Mouse (Mus musculus): Measurements from ENCODE around the gene Cldn14.

The Cldn14 gene

GRCm38 (mm10) chr16:93877612-93878380 lies 130.8 kb downstream of the Cldn14 start:
- in situ Hi-C loops (cut with MboI; ENCODE audit: low sequenced_read_pairs): no loop called here

DNA sequence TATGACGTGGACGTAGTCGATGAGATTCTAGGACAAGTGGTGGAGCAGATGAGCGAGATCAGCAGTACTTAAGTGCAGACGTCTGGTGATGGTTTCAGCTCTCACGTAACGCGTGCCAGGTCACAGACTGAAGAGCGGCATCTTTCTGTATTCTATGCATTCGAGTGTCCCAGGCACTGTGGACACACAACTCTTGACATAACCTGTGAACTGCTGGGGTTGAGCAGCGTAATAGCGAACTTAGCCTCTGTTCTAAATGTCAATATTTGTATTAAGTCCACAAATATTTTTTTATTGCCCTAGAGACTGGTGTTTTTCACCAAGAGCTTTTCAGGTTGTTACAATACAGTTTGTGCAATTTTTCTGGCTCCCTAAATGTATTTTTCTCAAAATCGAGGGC lies 133.8 kb downstream of the Cldn14 start:
- in situ Hi-C loops (cut with MboI; ENCODE audit: low sequenced_read_pairs): no loop called here
